Mouse (Mus musculus) cerebellum, adult 18-20 months (tissue): Measurements from ENCODE around the gene Vcp.

Source experiments
- DNase-seq, 2 experiments: peaks; one replicate each; pipeline ENCODE4 v3.0.0; 2021

Gene Vcp

DNA sequence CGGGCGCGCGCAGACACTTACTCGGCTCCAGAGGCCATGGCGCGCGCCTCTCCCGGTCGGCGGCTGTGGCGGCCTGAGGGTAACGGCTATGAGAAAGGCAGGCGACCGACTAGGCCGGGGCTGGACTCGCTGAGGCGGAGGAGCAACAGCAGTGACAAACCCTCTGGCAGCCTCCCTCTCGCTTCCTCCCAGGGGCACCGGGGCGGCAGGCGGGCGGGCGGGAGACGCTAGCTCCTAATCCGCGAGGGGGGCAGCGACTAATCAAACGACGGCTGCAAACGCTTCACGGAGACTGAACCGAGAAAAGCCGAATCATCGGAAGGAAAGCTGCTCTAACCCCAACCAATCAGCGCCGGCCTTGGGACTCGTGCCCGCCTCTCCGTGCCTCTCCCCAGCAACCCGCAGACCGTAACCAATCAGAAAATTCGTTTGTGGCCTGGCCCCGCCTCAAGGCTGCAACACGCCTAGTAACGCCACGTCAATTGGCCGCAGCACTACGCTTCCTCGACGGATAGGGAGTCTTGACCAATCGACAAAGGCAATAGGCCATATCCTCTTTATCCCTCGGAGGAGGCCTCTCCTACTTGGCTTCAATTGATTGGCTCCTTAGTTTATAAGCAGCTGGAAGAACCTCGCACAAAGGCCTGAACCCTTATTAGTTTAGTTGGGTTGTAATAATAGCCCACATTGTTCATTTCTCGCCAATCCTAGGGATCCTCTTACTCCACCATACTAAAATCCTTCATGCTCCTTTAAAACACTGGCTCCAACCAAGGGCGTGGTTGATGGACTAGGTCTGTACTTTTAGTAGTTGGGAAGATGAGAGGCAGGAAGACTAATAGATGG, at the start of gene Vcp:
Vcp (minus strand) TSS at position 367 of the 846 bp plus-strand sequence.
- DNase-seq = peak; percentile 98 to 99

DNA sequence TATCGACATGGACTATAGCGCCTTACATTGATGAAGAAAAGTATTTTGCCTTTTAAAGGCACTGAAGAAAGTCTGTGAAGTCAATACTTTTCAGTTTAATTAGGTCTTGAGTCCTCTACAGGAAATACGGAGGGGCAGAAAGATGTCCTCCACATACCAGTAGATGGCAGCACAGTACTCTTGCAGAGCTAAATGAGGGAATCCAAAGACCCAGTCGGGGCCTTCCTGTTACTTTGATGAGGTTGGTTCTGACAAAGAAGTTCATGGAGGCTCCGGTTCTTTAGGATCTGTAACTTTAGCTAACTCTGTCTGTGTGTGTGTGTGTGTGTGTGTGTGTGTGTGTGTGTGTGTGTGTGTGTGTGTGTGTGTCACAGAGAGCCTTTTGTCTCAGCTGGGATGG, 46.9 kb upstream of the Vcp start:
- DNase-seq = peak; percentile 72 to 80

DNA sequence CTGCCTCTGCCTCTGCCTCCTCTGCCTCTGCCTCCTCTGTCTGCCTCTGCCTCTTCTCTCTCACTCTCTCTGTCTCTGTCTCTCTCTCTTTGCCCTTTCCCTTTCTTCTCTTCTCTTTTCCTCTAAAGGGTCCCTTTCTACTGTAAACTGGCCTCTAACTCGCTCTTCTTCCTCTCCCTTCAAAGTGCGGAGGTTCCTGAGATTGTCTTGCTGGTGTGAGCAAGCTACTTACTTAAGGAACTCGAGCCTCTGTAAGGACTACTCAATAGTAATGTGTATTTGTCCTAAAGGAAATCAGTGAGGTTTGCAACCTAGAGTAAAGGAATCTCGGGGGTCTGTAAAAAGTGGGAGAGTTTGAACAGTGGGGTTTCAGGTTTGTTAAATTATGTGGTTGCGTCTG, 46.3 kb upstream of the Vcp start:
- DNase-seq = no peak

DNA sequence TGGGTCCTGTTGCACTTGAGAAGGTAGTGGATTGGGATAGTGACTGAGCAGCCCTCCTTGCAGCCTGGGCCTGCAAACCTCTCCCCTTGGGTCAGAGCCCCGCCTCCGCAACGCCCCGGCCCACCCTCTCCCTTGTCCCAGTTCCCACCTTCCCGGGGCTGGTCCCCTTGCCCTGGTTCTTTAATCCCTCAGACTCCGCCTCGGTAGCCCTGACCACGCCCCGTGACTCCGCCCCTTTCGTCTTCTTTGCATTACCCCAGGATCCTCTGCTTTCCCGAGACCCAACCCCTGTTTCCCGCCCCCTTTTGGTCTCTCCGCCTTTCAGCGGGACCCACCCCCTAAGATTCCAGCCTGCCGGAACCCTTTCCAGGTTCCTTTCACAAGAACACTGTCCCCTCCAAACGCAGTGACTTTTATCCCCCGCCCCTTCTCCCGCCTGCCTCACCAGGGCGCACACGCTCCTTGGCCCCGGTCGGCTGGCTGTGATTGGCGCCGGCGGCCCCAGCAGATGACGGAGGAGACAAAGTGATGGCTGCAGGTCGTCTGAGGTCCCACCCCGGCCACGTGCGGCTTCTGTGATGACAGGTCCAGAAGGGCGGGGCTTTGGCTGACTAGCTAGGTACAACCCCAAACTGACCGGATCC, 45.5 kb upstream of the Vcp start, which contains the start of gene Fam214b:
Fam214b (minus strand) TSS at position 562 of the 644 bp plus-strand sequence.
- peak; percentile 92 to 97 for DNase-seq

DNA sequence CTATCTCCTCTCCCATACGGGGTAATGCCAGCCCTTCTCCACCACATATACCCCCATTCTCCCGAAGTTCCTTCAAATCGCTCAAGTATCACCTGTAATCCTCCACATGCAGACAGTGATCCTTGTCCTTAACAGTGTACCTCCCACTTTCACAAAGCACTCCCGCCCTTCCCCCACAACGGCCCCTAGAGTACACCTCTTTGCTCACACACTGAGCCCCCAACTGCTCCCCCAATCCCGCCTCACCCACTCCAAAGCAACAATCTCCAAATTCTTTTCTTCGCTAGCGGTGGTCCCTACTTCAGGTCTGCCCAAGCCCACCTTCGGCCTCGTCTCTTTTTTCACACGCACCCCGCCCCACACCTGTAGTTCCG, 45.0 kb upstream of the Vcp start:
- peak in 1 of 2 experiments; percentile 51 for DNase-seq

DNA sequence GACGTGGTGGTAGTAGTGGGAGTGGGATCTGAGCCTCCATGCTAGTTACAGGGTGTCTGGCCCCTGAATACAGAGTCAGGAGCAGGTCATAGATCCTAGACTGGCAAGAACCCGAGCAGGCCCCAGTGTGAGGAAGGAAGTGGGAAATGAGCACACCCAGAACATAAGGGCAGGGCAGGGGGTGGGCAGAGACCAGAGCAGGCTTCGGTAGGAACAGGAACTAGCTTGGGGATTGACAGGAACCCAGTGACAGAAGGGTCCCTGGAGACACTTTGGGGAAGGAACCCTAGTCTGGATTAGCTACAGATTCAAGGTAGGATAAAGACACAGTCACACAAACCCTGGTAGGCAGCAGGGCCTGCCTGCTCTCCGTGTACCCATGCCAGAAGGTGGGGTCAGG, 44.4 kb upstream of the Vcp start:
- no peak for DNase-seq

DNA sequence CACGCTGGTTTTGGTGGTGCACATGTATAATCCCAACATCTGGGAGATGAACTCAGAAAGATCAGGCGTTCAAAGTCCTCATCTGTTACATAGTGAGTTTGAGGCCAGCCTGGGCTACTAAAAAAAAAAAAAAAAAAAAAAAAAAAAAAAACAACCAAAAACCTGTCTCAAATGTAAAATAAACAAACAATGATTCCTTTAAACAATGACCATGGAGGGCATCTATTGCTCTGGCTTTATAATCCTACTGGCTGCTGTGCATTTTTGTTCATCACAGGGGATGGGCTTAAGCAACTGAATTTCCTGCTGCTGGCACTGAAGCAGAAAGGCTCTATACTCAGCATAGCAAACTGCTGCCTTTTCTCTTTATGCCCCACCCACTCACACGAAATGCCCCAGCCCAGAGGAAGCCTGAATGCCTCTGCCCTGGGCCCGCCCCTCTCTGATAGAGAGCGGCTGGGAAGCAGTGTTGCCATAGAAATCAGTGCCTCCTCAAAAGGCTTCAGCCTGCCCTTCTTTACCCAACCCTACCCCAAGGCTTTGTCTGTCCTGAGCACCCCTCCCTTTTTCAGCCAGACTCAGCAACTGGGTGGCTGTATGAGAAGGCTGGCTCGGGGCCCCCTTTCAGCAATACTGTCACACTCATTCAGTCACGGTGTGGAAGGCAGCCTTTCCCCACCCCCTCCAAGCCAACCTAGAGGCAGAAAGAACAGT, 43.5 kb upstream of the Vcp start:
- DNase-seq = no peak

DNA sequence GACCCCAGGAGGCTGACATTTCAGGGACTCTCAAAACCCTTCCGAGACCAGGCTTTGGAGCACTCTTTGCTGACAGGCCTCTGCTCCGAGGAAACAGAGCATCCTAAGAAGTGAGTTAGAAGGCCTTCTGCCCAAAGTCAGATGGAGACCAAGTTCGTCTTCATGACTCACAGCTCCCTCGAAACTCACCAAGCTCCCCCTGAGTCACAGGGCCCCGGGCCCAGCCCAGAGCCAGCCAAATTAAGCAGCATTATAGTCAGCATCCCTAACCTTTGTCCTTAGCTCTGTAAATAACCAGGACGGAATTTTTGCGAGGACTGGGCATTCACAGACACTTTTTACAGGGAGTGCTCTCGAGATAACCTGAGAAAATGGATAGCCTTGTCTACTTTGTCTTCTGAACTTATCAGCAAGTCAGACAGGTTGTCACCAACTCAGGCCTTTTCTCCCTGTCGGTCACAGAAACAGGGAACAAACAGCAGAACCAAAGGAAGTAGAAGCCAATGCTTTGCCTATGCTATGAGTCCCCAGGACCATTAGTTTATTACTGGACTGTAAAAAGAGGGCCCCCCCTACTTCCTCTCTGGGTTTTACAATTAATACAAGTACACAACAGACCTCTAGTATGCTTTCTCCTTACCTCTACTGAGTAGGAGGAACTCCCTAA, 40.7 kb upstream of the Vcp start:
- DNase-seq = no peak

DNA sequence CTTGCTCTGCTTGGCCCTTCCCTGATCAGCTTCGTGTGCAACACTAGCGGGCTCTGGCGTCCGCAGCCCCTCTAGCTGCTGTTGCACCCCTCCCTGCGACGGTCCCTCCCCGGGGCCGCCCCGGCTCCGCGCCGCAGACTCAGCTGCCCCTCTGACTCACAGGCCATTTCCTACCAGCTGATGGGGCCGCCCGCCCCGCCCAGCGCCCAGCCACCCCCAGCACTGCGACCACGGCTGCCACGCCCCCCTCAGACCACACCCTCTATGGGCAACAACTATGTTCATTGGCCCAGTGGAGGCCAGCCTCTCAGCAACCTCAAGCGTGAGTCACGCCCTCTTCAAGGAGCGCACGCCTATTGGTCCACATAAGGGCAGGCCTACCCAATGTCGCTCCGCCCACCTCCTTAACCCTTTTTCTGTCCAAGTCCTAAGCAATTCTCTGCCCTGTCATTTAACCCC, 39.8 kb upstream of the Vcp start:
- DNase-seq = peak; percentile 90 to 98

DNA sequence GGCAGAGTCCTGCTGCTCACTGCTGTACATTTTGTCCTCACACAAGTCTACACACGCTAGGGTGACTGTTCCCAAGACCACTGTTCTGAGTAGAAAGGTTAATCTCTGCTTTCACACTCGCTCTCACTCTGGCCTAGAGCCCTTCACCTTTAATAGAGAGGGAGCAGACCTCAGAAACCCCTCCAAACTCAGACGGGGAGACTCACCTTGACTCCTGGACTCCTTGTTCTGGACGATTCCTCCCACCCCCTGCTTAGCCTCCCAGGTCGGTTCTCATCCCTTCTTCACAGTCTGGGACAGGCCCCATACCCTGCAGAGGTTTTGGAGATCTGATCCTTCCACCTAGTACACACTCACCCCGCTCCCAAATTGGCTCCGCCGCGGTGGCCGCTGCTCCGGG, 39.3 kb upstream of the Vcp start:
- DNase-seq = no peak

DNA sequence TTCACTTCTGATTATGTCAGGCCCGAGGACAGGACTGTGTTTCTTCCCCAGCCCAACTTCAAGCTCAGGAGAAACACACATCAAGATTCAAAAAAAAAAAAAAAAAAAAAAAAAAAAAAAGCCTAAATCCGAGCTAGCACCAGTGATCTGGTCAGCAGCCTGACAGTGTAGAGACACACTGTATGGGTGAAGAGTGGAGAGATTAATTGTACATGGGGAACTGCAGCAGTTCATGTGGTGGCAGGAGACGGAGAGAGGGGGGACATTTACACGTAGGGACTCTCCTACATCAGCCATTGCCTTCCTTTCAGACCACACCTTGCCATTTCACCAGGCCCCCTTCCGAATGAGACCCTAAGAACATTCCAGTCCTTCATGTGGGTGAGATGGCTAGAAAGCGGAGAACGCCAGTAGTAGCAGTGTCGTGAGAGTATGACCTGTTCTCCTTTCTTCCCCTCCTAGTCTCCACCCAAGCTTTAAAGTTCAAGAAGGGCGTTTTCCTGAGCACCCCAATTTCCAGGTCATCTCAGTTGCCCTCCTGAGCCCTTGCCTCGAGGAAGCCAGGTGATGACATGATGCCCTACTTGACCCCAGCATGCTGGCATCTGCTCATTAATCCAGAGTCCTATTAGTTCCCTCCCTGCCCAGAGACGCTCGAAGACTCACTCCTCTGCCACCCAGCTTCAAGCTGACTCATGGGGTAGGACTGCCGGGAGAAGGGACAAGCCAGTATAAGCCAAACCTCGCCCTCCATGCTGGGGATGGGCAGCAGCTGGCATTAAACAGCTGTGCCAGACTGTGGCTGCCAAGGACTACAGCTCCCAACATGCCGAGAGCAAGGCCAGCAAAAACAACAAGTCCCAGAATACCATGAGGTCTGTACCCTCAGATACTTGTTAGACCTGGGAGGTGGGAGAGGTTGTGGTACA, 38.5 kb upstream of the Vcp start:
- DNase-seq = no peak

DNA sequence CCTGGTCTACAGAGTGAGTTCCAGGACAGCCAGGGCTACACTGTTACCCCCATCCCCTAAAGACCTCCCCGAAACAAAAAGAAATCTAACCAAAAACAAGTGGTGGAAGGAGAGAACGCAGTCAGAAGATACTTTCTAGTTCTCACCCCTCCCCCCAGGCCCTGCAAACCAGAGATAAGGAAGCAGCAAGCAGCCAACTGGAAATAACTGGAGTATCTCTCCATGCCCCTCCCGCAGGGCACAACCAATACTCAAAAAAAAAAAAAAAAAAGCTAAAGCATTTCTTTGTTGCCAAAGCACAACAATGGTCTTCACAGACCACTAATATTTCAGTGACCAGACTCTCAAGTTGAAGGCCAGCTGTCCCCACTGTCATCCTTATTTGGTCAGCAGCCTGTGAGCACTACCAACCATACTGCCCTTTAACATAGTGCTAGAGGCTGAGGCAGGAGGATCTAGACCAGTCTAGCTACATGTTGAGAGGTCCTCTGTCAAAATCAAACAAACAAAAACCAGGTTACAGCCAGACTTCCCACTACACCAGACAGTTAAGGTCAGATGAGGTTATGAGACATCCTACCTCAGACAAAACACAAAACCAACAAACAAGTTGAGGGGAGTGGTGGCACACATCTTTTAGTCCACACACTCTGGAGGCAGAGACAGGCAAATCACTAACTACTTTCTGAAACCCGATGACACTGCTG, 37.7 kb upstream of the Vcp start:
- no peak for DNase-seq

DNA sequence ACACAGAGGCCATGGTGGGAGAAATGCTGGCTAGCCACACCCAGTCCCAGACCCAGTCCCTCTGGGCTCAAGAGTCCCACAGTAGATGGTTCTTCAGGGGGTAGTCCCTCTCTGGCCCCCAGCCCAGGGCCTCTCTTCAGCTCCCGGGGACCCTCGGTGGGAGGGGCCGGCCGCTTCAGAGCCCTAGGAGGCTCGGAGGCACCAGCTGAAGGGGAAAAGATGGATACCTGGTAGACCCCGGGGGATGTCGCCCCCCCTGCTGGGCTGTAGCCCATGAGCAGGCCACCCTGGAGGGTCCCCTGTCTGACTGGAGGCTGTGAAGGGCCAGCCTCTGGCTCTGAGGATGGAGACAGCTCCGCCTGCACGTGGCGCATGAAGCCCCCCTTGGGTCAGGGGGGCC, 36.0 kb upstream of the Vcp start:
- DNase-seq = no peak

DNA sequence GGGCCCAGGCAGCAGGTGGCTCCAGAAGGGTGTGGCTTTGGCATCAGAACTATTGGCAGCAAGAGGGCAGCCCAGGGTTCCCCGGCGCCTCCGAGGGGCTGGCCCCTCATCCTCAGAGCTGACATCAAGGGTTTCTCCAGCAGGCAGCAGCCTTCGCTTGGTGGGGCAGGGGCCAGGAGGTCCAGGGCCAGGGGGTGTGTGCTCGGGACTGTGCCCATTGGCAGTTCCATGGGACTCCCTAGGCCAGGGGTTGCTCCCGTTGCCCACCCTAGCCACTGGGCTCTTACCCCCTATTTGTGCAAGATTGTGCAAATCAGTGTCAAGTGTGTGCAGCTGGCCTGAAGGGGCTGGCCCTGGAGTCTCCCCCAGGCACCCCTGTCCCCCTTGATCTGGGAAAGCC, 35.5 kb upstream of the Vcp start:
- no peak for DNase-seq

DNA sequence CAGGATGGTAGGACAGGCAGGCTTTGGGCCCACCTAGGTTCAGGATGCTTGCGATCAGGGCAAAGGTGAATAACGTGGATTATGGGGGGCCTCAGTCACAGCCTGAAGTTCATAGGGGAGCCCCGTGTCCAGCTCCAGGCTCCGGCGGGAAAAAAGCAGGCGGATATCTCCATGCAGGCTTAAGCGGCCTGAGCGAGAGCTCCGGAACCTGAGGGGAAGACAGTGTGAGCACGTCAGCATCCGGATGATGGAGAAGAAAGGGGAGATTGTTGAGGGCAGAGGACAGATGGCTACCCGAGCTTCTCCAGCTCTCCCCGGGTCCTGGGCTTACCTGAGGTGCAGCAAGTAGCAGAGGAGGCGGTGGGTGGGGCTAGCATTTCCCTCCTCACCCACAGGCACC, 33.2 kb upstream of the Vcp start:
- no peak for DNase-seq

DNA sequence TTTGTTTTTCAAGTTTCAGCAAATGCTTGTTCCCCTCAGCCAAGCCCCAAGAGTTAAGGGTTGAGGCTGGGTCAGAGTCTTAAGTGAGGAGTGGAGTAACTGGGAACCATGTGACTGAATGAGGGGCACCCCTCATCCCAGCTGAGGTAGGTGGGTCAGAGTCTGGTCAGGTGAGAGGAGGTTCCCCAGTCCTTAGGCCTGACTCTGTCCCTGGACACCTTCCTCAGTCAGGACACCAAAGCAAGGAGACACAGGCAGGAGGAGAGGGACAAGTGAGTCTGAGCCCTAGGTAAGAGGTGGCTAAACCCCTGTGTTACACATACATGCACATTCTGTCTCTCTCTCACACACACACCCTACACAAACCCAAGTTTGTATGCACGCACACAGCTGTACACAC, 32.2 kb upstream of the Vcp start:
- DNase-seq = no peak

DNA sequence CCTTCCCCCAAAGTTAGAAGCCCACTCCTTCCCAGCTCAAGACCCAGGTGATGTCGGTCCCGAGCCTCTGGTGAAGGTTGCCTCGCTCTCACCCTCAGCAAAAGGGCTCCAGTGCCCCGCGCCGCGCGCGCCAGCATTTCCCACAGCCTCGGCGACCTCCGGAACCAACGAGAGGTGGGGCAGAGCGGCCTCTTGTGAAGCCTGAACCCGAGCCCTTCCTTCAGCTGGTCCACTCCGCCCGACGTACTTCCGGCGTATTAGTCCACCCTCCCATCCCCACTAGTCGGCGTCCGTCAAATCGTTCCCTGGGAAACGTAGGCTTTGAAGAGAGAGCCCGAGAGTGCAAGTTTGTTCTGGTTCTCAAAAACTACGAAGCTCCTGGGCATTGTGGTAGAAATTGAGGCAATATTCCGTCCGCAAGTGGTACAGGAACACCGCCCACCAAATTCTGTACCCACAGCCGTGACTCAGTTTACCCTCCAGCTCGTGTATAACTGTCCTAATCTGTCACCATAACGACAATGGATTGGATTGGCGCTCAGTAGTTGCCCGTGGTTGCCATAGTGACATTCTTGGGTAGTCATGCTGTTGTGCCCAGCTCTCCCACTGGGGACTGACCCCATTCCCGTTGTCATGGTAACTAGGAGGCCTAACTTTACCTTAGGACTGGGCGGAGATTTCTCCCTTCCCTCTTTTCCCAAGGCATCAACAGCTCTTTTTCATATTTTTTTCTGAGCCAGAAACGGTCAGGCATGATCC, 31.1 kb upstream of the Vcp start, which contains the start of gene Stoml2:
Stoml2 (minus strand) TSS at position 474 of the 759 bp plus-strand sequence.
- DNase-seq = peak; percentile 94 to 96

DNA sequence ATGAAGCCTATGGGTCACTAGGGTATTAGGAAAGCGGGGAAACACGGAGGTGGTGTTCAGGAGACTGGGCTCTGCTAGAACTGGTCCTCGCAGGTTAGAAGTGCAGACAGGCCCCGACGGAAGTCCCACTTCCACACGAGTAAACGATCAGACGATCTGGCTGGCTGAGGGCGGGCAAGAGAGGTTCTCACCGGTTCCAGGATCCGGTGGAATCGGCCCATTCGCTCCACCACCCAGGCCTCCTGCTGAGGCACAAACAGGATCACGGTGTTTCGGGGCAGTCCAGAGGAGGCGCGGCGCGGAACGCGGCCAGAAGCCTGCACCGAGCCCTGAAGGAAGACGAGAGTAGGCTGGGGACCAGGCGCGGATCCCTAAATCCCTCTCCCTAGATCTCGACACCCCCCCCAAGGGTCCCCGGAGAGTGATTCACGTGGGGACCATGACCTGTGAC, 30.5 kb upstream of the Vcp start:
- DNase-seq = no peak

DNA sequence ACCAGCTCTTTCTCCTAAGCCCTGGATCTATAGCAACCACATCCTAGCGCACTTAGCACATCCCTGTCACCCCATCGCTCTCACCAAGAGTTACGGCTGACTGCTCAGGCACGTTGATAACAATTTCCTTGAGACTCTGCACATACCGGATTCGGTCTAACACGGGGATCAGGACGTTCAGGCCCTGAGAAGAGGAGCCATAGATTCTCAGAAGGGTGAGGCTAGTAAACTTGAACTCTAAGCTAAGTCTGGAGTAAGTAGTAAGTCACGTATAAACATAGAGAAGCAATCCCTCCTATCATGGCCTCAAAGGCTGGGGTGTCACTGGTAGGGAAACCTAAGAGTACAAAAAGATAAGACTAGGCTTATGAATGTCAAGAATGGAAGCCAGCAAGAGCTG, 30.0 kb upstream of the Vcp start:
- no peak for DNase-seq

DNA sequence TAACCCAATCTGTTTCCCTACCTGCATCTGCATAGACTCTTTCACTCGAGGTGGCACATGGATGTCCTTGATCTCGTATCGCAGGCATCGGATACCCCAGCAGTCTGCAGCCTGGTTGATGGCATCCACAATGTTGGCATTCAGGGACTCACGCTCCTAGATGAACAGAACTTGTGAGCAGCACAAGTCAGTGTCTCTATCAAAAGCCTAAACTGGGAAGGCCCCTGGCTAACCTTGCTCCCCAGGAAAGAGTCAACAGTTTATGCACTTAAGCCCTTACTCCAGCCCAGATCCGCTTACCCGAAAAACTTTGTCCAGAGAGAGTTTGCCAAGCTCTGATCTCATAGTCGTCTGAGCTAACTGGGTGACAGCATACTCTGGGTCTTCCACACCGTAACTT, 29.4 kb upstream of the Vcp start:
- DNase-seq = no peak
